Comparison of ENCODE assay signal across 15 mouse cellular contexts in the genomic region with DNA sequence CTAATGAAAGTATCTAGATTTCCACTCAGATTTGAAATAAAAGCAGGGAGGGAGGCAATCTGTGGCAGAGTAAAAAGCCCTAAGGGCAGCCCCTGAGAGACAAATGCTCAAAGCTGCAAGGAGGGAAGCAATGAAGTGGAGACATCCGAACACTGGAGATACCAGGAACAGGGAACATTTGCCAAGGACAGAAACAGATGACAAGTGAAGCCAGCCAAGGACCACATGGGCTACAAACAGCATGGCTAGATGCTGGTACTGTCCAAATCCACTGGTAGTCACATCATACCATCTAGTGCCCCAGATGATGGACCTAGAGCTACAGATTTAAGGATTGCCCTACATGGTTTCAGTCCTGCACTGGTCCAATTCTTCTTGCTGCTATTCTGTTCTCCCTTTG.
"Had no signal": no experiment of that assay in that cellular context is flagged by ENCODE, and none has a peak within 500 bp of the region (broad histone marks: within the 10 kb centered on the region; RNA-seq: fewer than 3 reads in every experiment).

No protein-coding gene starts in this region.

- H3K9me3 ChIP-seq: kidney, embryonic 15.5 days; limb, embryonic 12.5 days; midbrain, embryonic 12.5 days; neural tube, embryonic 13.5 days had no signal

- H3K27me3 ChIP-seq: kidney, embryonic 15.5 days; limb, embryonic 12.5 days; midbrain, embryonic 12.5 days; neural tube, embryonic 13.5 days had no signal

- H3K27ac ChIP-seq: kidney, embryonic 15.5 days; left cerebral cortex, adult 2 months; limb, embryonic 12.5 days; liver, embryonic 14.5 days; midbrain, embryonic 12.5 days; neural tube, embryonic 13.5 days had no signal

- H3K9ac ChIP-seq: kidney, embryonic 15.5 days; limb, embryonic 12.5 days; liver, embryonic 14.5 days; midbrain, embryonic 12.5 days; neural tube, embryonic 13.5 days had no signal

- H3K4me2 ChIP-seq: kidney, embryonic 15.5 days; limb, embryonic 12.5 days; midbrain, embryonic 12.5 days; neural tube, embryonic 13.5 days had no signal

- H3K4me3 ChIP-seq: kidney, embryonic 15.5 days; left cerebral cortex, adult 2 months; limb, embryonic 12.5 days; midbrain, embryonic 12.5 days; neural tube, embryonic 13.5 days had no signal

- H3K36me3 ChIP-seq: kidney, embryonic 15.5 days; limb, embryonic 12.5 days; midbrain, embryonic 12.5 days; neural tube, embryonic 13.5 days had no signal

- H3K4me1 ChIP-seq: kidney, embryonic 15.5 days; limb, embryonic 12.5 days; midbrain, embryonic 12.5 days; neural tube, embryonic 13.5 days had no signal

- ATAC-seq: midbrain, embryonic 16.5 days had no signal

- DNase-seq: kidney, postnatal 14 days; liver; lung, adult 18-20 months; retina, postnatal 1 day; right cerebral cortex, postnatal 4 days; spleen, adult 18-20 months; thymus, adult 18-20 months; thymus, postnatal 14 days had no signal
